Mouse (Mus musculus) B cell, adult 2 months (primary cell): ENCODE data around the gene Unc79.

Source experiments
- DNase-seq, 2 experiments: peaks; one replicate each; pipeline ENCODE4 v3.0.0; 2022

Gene Unc79

DNA sequence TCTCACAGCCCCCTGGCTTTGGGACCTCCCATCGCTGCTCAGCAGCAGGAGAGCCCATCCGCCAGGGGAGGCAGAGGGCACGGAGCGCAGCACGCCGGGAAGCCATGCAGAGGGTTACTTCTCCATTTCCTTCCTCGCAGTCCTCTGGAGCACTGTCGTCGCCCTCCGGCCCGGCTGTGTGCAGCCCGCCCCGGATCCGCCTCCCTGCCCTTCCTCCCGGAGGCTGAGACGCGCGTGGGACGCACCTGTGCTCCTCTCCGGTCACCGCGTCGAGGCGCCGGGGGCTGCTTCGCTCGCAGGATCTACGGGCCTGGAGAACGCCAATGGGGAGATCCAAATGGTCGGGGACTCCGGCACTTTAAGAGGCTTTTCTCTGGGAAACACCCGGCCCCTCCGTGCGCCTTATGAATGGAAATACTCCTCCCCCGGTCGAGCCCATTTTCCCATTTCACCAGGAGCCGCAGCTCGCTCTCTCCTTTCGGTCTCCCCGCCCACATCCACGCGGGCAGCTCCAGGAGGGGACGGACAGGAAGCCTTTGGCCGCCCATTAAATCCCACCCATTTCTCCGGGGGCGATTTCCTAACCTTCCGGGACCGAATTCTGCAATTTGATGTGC lies at the start of gene Unc79:
Gene Unc79, plus strand, starts transcription at position 82 of the 617 bp plus-strand sequence.
- peak in 1 of 2 experiments; percentile 1 for DNase-seq

DNA sequence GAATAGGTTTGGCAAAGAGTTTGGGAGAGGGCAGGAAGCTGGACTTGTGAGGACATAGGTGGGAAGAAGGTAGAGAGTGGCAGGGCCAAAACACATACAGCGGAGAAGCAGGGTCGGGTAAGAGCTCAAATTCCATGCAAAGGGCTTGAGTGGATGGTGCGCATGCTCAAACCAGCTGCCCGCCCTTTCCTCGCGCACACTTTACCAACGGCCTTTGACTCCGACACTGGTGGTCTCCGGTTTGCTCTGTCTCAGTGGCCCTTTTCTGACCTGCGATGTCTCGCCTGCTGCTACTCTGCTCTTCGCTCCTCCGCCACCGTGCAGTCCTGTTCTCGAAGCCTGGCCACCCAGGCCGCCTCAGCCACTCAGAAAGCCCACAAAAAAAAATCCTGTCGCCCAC lies 49.6 kb upstream of the Unc79 start, which contains the start of gene Cox8c:
Gene Cox8c, plus strand, starts transcription at position 226 of the 400 bp plus-strand sequence.
- DNase-seq = no peak

DNA sequence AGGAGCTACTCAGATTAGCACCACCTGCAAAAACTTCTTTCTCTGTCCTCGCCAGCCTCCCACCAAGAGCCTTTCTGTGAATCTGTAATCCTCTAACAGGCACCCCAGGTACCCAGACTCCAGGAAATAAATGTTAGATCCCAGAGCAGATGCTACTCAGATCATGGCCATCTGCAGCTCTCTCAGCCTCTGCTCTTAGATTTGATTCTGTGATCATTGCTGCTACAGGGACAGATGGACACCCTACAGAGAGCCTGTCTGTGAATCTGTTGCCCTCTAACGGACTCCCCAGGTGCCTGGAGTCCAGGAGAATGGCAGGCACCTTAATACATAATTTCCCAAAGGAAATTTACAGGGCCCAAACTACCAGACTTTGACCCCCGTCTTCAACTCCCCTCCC lies 40.5 kb upstream of the Unc79 start:
- DNase-seq = no peak

DNA sequence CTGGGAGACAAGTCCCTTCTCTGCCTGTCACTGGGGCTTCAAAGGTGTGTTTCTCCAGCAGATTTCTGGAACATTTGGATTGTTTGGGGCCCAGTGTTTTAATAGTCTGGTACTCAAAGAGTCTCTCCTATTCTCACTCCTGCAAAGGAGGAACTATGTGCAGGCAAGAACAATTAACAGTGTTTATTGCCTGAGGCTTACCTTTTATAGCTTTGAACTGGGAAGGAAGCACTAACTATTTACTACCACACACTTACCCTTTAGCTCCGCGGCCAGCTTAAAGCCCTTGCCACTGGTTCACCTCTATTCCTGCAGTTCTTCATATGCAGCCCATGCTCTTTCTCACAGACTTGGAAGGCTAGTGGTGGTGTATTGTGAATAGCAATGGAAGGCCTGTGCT lies 32.6 kb upstream of the Unc79 start:
- no peak for DNase-seq

DNA sequence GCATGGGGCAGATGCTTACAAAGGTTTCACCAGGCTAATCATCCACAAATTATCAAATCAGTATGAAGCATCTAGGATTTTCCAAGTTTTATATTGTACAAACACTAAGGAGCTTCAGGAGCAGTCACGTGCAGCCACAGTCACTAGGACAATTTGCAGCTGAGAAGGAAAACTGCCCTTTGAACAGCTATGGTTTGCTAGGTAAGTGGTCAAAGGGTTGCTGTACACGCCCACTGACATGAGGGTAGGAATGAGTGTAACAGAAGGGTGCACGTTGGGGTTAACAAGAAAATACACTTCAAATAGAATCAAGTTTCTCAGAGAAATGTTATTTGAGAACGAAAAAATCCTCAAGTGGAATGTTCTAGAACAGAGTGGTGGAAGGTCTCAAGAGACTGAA lies 18.9 kb upstream of the Unc79 start:
- no peak for DNase-seq

DNA sequence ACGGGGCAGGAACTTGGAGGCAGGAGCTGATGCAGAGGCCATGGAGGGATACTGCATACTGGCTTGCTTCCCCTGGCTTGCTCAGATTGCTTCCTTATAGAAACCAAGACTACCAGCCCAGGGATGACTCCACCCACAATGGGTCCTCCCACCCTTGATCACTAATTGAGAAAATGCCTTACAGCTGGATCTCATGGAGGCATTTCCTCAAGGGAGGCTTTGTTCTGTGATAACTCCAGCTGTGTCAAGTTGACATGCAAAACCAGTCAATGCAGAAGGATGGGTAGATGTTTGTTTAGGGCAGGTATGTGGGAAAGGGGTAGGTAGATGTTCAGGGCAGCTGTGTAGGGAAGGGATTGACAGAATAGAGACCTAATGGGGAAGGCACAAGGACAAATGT lies 18.3 kb upstream of the Unc79 start:
- no peak for DNase-seq

DNA sequence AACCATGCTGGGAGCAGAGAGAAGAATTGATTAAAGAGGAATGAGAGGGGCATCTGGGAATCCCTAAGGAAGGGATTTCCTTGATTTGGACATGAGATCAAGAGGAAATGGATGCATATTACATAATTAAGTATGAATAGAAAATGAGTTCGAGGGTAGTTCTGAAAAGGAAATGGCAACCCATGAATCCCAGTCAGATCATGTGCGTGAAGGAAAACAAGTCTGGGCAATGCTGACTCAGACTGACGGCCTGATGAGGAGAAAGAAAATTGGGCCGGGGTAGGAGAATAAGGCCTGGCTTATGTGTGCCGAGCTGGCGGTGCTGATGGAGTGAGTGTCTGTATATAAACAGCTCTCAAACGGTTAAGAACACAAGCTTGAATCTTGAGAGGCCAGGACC lies 17.9 kb upstream of the Unc79 start:
- no peak for DNase-seq

DNA sequence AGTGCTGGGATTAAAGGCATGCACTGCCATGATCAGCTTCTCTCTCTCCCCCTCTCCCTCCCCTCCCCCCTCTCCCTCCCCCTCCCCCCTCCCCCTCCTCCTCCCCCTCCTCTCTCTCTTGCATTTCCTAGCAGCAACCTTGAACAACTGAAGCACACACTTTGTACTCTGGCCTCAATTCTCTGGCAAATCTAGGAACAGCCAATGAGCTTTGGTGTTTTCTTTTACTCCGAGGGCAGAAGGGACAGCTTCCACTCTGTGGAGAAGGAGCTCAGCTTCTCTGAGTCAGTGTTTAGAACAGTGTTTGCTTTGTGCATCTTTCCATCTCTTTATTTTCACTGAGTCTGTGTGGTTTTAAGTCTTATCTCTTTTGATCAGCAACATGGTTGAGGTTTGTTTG lies 12.8 kb upstream of the Unc79 start:
- no peak for DNase-seq

DNA sequence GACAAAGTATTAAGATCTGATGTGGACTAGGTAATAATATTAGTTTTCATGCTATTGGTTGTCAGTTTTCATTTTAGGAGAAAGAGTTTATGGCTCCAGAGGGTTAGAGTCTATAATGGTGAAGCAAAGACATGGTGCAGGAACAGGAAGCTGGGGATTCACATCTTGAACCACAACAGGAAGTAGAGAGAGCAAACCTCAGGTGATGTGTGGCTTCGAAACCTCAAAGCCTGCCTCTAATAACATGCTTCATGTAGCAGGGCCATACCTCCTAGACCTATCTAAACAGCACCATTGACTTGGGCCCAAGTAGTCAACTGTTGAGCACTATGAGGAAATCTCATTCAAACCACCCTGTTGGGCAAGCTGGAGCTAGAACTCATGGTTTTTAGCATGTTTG lies 3.1 kb upstream of the Unc79 start:
- no peak for DNase-seq

DNA sequence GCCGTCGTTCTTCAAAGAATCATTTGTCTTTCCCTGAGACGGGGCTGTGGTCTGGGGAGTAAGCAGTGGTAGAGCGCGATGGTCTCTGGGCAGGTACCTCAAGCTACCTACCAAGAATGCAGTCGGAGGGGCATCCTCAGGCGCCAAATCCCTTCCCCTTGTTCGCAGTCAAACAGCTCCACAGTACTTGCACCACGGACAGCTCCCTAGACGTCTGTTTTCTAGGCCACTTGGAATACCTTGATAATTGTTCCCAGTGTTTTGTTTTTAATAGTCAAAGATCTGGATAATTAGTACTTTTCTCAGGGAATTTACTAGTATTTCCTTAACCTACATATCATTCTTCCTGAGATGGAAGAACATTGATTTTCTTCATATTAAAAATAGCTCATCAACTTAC lies 833 bp upstream of the Unc79 start:
- DNase-seq = no peak

DNA sequence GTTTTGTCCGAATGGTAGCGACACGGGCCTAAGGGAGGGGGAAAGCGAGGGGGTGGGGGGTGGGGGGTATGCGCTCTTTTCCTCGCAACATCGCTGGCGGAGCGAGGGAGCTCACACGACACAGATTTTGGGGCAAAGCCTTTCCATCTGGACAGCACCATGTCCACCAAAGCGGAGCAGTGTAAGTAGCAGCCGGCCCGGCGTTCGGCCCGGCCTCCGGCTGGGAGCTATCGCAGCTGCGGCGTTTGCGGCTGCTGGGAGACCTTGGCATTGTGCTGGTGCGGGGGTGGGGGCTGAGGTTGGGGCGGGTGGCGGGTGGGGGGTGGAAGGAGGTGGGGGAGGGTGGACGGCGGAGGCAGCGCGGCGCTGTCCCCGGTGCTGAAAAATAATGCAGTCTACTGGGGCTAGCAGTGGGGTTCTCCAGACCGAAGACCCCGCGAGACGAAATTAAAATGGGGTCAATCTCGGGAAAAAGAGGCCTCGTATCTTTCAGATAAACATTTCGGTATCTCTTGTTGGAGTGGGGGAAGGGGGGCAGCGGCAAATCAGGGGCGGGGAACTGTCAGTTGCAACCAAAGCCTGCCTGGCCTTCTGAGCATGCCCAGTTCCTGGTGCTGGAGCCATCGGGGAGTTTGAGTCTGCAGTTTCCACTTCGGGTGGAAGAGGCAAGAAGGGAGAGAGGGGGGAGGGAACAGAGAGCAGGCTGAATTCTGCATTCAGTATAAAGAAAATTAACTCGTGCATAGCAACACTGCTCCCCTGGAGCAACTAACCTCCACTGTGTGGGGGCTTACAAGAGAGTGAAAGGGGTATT lies 943 bp downstream of the Unc79 start:
- DNase-seq = peak in 1 of 2 experiments; percentile 2

DNA sequence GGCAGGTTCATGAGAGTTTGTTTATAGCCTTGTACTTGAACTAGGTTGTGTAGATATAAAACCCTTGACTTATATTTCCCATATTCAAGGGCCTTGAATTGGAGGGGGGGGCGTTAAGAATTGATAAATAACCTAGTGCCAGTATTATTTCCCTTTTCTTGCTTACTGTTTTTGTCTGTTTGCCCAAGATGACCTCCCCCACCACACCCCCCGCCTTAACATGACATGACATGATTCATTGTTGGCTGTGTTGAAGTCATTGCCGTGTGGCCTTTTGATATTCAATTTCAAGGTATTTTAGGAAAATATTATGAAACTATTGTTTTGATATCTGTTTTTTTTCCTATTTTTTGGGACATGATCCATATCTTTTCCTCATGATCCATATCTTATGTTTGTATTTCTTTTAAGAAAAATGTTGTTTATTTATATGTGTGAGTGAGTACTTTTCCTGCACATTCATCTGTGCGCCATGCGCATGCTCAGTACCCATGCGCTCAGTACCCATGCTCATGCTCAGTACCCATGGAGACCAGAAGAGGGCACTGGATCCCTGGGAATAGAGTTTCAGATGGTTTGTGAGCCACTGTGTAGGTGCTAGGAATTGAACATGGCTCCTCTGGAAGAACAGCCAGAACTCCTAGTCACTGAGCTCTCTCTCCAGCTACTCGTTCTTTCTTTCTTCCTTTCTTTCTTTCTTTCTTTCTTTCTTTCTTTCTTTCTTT lies 11.6 kb downstream of the Unc79 start:
- DNase-seq = no peak

DNA sequence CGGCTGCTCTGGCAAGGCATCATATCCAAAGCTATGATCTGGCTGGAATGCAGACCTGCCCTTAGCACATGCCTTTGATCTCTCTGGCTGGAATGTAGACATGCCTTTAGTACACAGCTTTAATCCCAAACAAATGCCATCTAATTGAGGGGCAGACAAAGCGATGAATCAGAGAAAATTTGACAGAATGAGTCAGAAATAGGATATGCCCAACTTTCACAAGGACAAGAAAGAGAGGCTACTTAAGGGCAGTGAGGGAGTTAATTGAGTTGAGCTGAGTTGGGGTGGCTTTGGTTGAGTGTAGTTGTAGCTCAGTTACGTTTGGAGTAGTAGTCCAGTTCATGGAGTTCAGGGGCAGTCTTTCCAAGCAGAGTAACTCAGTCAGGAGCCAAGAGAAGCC lies 12.4 kb downstream of the Unc79 start:
- DNase-seq = no peak

DNA sequence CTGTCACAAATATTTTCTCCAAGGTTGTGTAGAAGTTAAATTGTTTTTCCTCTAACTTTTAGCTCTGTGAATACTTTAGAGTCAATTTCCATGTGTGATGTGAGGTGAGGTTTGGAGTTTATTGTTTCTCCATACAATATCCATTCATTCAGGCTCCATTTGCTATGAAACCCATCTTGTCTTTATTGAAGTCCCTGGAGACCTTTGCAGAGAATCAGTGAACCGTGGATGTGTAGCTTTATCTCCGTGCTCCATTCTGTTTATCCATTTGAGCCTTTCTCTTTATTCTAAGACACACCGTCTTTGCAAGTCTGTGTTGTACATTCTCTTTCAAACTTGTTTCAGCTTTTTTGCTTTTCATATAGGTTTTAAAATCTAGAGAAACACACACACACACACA lies 15.8 kb downstream of the Unc79 start:
- DNase-seq = no peak

DNA sequence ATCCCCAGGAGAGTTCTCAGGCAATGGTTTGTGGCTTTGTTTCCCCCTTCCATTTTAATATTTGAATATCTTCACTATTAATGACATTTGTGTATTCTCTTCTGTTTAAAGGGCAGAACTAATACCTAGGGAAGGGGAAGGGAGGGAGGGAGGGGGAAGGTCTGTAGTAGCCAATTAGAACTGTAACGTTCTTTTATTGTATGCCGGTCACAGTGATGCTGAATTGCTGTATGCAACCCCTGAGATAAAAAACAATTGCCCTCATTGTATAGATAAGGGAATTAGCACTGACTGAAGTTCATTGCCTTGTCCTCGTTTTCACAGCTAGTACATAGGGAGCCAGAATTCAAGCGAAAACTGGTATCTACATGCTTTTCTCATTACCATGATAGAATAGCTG lies 31.9 kb downstream of the Unc79 start:
- no peak for DNase-seq

DNA sequence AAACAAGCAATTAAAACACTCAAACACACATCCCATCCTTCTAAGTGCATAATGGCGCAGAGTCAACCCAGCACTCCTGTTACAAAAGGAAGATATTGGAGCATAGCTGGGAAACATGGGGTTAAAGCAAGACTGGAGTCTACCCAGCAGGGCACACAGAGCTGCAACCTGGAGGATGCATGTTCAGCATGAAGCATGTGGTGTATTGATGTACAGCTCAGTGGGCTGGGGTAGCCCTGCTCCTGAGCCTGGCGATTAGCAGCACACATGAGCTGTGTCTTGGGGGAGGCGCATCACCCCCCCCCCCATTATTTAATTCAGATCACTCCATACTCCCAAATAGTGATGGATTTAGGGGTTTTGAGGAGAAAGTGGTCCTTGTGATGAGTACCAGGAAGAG lies 32.9 kb downstream of the Unc79 start:
- no peak for DNase-seq

DNA sequence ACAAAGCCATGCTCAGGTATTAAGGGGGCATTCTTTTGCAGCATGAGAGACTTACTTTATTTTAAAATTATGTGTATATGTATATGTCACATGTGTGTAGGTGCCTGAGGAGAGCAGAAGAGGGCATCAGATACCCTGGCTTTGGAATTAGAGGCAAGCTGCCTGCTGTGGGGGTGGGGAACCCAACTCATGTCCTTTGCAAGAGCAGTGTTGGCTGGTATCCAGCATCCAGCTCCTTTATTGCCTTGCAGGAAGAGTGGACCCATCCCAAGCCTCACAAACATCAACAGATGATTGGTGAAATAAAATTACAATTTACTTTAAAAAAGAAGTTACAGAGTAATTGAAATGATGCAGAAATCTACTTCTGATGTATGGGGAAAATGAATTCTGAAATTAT lies 36.7 kb downstream of the Unc79 start:
- no peak for DNase-seq

DNA sequence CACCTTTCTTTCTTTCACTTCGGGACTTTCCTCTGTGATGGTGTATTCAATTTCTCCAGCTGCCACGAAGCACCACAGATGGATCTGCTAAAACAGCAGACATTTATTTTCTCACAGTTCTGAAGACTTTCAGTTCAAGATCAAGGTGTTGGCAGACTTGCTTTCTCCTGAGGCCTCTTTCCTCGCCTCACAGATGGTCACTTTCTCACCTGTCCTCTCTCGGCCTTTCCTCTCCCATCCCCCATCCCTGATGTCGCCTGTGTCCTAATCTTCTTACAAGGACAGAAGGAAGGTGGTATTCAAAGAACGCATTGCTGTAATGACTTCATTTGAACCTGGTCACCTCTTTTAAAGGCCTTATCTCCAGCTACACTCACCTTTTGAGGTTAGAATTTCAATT lies 39.1 kb downstream of the Unc79 start:
- no peak for DNase-seq

DNA sequence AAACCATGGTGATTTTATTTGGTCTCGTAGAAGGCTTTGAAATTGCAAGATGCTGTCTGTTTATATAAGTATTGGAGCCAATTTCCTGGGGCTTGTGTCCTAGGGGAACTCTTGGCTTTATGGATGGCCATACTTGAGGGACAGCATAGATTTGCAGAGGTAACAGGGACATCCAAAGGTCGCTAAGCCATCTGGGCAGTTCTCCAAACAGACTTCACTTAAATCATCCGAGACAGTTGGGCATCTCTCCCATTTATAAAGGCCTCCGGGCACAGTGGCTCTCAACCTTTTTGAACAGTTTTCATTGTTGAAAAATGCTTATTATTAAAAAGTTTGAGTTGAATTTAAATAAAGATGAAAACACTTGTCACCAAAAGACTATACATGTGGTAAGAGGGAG lies 59.8 kb downstream of the Unc79 start:
- DNase-seq = no peak

DNA sequence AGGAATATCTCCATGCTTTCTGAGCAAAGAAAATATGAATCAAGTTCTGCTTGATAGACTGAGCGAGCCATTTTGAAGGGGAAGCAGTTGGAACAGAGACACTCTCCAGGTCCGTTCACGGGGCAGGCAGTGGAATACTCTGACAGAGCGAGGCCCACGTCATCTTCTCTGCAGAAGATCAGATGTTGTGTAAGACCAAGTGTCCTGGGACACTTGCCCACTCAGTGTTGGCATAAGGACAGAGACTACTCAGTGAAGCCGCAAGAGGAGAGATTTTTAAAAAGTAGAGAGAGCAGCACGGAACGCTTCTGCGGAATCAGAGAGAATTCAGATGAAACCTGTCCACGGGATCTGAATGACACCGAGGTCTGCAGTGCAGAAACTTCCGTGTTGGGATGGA lies 69.5 kb downstream of the Unc79 start:
- DNase-seq = no peak

DNA sequence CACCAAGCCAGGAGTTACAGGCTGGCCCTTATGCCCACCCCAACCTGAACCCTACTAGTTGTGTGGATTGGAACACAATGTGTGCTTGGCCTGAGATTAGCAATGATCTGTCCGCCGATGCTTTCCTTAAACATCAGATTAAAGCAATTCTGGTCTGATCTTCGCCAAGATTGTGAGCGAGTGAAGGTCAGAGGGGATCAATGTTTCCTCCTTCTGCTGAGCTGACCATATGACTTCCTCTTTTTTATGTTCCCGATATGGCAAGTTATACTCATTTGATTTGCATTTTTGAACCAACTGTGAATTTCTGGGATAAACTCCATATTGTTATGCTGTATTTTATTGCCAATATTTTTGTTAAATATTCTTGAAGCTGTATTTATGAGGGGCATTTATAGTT lies 88.0 kb downstream of the Unc79 start:
- no peak for DNase-seq

DNA sequence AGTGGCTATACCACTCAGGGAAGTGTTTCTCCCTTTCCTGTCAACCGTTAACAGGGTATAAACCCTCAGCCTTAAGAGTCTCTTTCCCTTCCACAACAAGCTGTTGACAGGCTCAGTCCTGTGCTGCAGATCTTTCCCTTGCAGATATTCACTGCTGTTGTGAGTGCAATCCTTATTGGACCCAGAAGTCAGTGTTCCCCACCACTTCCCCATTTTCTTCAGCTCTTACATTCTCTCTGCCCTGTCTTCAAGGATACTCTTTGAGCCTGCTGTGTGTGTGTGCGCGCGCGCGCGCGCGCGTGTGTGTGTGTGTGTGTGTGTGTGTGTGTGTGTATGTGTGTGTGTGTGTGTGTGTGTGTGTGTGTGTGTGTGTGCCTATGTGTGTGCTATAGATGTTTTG lies 90.7 kb downstream of the Unc79 start:
- DNase-seq = no peak

DNA sequence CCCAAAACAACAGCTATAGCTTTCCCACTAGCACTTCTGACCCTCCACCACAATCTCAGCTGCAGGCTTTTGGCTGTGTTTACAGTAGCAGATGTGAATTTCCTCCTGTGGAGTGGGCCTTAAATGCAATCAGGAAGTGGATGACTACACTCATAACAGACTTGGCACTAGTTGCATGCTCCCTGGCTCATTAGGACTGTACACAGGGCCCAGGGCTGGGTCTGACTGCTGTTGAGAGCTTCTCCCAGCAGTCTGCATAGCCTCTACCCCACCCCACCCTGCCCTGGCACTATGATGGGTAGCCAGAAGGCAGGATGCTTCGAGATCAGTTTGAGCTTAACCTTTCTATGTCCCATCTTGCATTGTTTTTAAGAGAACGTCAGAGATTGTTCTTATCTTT lies 91.5 kb downstream of the Unc79 start:
- no peak for DNase-seq

DNA sequence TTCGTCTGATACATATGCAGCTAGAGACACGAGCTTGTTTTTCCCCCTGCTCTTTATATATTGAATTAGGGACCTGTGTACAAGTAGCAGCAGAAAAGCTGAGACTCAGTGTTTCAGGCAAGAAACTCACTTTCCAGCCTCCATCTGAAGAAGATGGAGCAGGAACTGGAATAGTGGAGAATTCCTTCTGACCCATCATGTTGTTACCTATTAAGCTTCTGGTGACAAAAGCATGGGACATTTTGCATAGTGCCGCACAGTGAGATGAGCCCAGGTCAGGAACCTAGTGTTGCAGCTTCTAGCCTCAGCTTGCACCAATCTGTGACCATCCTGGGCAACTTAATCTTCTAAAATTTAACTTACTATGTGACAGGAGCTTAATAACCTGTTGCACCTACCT lies 92.7 kb downstream of the Unc79 start:
- DNase-seq = no peak
